Mouse (Mus musculus): ENCODE data around the gene Dcun1d4. TPM values are rescaled to one million over a fixed set of nuclear protein-coding genes. Genes with fewer than 3 reads are reported as not detected.
"Not testable (repeated sequence)": the region's sequence is repeated elsewhere in the genome, so short reads cannot be mapped to it uniquely, and the experiment has no call there.

Gene Dcun1d4
- polyA plus RNA-seq, 1 experiment from 2014 or later: 62.2 TPM

GRCm38 (mm10) chr5:73468462-73469433 is 12.1 kb upstream of the Dcun1d4 start:
- Histone ChIP-seq H3K36me3 (ENCODE audit: control insufficient read depth, insufficient read depth, low read length) (no peaks in the 10 kb centered on the region), H3K27ac (replicated peaks; ENCODE audit: low read depth, low read length) (no peak overlapping the region), H3K4me1 (ENCODE audit: control insufficient read depth, insufficient read depth, low read length) (no peaks in the 10 kb centered on the region), H3K9ac (replicated peaks; ENCODE audit: low read length) (no peak overlapping the region), H3K4me2 (ENCODE audit: low read length) (no peak overlapping the region), H3K27me3 (ENCODE audit: control insufficient read depth, insufficient read depth, low read length) (no peaks in the 10 kb centered on the region), H3K9me3 (ENCODE audit: control insufficient read depth, low read length) (no peaks in the 10 kb centered on the region), H3K4me3 (replicated peaks; ENCODE audit: low read depth, low read length) (no peak overlapping the region)
- 88% methylated on average over 16 of the region's 16 CpGs for WGBS
- ATAC-seq (ENCODE audit: low FRiP score, low TSS enrichment): no peak
- DNase-seq: no peak

DNA sequence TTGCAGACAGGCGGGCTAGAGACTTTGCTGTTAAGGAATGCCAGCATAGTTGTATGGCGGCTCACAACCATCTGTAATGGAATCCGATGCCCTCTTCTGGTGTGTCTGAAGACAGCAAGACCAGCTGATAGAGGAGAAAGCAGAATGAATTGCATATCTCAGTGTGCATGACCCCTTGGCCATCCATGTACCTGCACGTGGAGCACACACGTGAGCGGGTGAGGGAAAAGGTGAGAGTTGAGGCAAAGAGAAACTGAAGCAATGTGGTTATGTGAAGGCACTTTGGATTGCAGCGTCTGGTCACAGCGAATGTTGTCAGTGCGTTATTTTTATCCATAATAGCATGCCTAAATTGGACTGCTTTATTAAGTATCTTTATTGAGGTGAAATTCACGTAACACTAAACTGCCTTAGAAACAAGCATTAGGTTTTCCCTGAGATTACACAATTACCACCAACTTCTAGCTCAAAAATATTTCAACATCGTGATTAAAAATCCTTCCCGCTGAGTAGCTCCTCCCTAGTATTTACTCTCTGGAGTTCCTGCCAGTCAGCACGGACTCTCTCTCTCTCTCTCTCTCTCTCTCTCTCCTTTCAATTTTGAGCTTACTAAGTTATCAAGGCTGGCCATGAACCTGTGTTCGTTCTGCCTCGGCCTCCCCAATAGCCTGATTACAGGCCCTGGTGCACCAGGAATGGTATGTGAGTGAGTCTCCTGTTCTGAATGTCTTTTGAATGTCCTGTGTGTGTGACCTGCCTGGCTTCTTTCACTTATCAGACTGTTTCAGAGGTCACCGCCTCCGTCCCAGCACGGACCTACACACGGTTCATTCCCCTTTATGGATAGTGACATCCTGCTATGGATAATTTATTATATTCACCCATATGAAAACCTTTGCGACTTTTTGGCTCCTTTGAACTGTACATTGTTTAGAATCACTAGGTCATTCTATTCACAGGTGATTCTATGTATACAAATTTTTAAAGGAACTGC is 6.1 kb upstream of the Dcun1d4 start:
- Histone ChIP-seq H3K9ac (replicated peaks; ENCODE audit: low read length) (no peak overlapping the region), H3K36me3 (ENCODE audit: control insufficient read depth, insufficient read depth, low read length) (no peaks in the 10 kb centered on the region), H3K27ac (replicated peaks; ENCODE audit: low read depth, low read length) (no peak overlapping the region), H3K4me2 (ENCODE audit: low read length) (no peak overlapping the region), H3K4me1 (ENCODE audit: control insufficient read depth, insufficient read depth, low read length) (no peaks in the 10 kb centered on the region), H3K27me3 (ENCODE audit: control insufficient read depth, insufficient read depth, low read length) (no peaks in the 10 kb centered on the region), H3K4me3 (replicated peaks; ENCODE audit: low read depth, low read length) (no peak overlapping the region), H3K9me3 (ENCODE audit: control insufficient read depth, low read length) (no peaks in the 10 kb centered on the region)
- DNase-seq: no peak
- 89% methylated on average over 20 of the region's 20 CpGs for WGBS
- ATAC-seq (ENCODE audit: low FRiP score, low TSS enrichment): no peak

DNA sequence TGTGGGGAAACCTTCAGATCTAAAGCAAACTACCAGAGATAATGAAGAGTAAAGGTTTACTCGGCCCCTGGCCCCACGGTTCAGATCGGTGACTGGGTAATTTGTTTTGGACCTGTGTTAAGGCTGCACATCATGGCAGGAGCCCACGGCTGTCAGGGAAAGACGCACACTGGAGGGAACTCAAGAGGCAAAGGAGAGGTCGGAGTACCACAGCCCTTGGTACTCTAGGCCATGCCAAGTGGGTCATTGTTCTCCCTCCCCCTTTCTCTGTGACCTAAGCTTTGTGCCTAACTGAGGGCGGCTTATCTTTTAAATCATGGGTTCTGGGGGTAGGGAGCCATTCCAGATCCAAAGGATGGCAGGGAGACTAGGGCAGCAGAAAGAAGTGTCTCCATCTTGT is 601 bp downstream of the Dcun1d4 start:
- 94% methylated on average over 7 of the region's 7 CpGs for WGBS
- ATAC-seq (ENCODE audit: low FRiP score, low TSS enrichment): no peak

GRCm38 (mm10) chr5:73482381-73482780 is 1.6 kb downstream of the Dcun1d4 start:
- not testable (repeated sequence) for H3K4me2 ChIP-seq (ENCODE audit: low read length); H3K36me3 ChIP-seq (ENCODE audit: control insufficient read depth, insufficient read depth, low read length); H3K4me1 ChIP-seq (ENCODE audit: control insufficient read depth, insufficient read depth, low read length); H3K27ac ChIP-seq (replicated peaks; ENCODE audit: low read depth, low read length); ATAC-seq (ENCODE audit: low FRiP score, low TSS enrichment); H3K9me3 ChIP-seq (ENCODE audit: control insufficient read depth, low read length); H3K27me3 ChIP-seq (ENCODE audit: control insufficient read depth, insufficient read depth, low read length); H3K4me3 ChIP-seq (replicated peaks; ENCODE audit: low read depth, low read length); H3K9ac ChIP-seq (replicated peaks; ENCODE audit: low read length); DNase-seq
- WGBS: 100% methylated on average over 1 of the region's 1 CpGs

More for the DNA sequence above, 601 bp downstream of the Dcun1d4 start:
- no peak for DNase-seq
- Histone ChIP-seq H3K36me3 (ENCODE audit: control insufficient read depth, insufficient read depth, low read length) (no peaks in the 10 kb centered on the region), H3K9ac (replicated peaks; ENCODE audit: low read length) (no peak overlapping the region), H3K4me1 (ENCODE audit: control insufficient read depth, insufficient read depth, low read length) (no peaks in the 10 kb centered on the region), H3K4me2 (ENCODE audit: low read length) (no peak overlapping the region), H3K4me3 (replicated peaks; ENCODE audit: low read depth, low read length) (no peak overlapping the region), H3K27ac (replicated peaks; ENCODE audit: low read depth, low read length) (no peak overlapping the region), H3K9me3 (ENCODE audit: control insufficient read depth, low read length) (no peaks in the 10 kb centered on the region), H3K27me3 (ENCODE audit: control insufficient read depth, insufficient read depth, low read length) (no peaks in the 10 kb centered on the region)

DNA sequence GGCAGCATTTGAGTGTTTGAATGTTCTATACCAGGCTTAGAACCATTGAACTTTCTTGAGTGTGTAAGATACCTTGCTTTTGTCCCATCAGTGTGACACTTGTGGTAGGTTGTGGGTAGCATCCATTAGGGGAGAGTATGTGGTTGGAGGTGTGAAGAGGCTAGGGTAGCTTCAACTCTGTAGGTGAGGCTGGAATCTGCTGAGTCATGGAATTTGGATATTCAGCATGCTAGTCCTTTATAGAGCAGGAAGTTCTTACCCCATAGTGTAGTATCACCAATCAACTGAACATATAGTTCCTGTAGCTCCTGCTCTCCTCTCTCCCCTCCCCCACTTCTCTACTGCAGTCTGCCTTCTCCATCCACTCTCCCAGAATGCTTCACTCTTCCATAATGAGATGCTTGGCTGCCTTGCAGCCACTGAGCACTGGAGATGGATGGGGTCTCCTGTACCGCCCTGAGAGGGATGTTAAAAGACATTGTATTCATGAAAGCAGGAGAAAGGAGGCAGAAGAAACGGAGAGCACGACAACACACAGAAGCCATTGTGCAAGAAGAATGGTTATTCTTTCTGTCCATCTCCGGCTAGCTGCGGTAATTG is 3.3 kb downstream of the Dcun1d4 start:
- Histone ChIP-seq H3K36me3 (ENCODE audit: control insufficient read depth, insufficient read depth, low read length) (no peaks in the 10 kb centered on the region), H3K4me2 (ENCODE audit: low read length) (peak overlapping the region; percentile 22; the same call in 1 of the 2 replicates), H3K4me1 (ENCODE audit: control insufficient read depth, insufficient read depth, low read length) (no peaks in the 10 kb centered on the region), H3K4me3 (replicated peaks; ENCODE audit: low read depth, low read length) (no peak overlapping the region), H3K27me3 (ENCODE audit: control insufficient read depth, insufficient read depth, low read length) (no peaks in the 10 kb centered on the region), H3K27ac (replicated peaks; ENCODE audit: low read depth, low read length) (0 out of 2 replicates have a peak overlapping the region, but pooled peaks have one; percentile 2), H3K9me3 (ENCODE audit: control insufficient read depth, low read length) (no peaks in the 10 kb centered on the region), H3K9ac (replicated peaks; ENCODE audit: low read length) (no peak overlapping the region)
- DNase-seq: peak; percentile 37
- 61% methylated on average over 5 of the region's 5 CpGs for WGBS
- no peak for ATAC-seq (ENCODE audit: low FRiP score, low TSS enrichment)

DNA sequence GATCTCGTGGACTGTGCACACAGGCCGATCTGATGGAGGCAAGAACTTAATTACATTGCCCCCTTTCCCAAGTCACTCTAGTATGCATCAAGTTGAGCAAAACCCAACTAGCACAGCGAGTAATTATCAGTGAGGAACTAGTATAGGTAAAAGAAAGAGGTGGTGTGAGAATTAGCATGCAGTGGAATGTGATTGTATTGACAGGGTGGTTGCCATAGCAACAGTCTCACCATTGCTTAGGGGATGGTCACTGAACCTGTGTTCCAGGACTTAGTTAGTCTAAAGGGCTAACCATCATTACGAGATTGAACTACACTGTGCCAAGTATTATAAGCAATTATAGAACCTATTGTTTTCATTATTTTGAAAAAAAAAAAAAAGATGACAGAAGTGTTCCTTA is 5.7 kb downstream of the Dcun1d4 start:
- WGBS: 45% methylated on average over 4 of the region's 4 CpGs
- H3K27me3 ChIP-seq (ENCODE audit: control insufficient read depth, insufficient read depth, low read length): no peaks in the 10 kb centered on the region
- no peak overlapping the region for H3K4me3 ChIP-seq (replicated peaks; ENCODE audit: low read depth, low read length)
- no peak overlapping the region for H3K4me2 ChIP-seq (ENCODE audit: low read length)
- H3K9ac ChIP-seq (replicated peaks; ENCODE audit: low read length): no peak overlapping the region
- no peaks in the 10 kb centered on the region for H3K36me3 ChIP-seq (ENCODE audit: control insufficient read depth, insufficient read depth, low read length)
- peak; percentile 39 for DNase-seq
- no peaks in the 10 kb centered on the region for H3K9me3 ChIP-seq (ENCODE audit: control insufficient read depth, low read length)
- peaks cover 5% of the 10 kb centered on the region for H3K4me1 ChIP-seq (ENCODE audit: control insufficient read depth, insufficient read depth, low read length)
- no peak overlapping the region for H3K27ac ChIP-seq (replicated peaks; ENCODE audit: low read depth, low read length)
- ATAC-seq (ENCODE audit: low FRiP score, low TSS enrichment): no peak

DNA sequence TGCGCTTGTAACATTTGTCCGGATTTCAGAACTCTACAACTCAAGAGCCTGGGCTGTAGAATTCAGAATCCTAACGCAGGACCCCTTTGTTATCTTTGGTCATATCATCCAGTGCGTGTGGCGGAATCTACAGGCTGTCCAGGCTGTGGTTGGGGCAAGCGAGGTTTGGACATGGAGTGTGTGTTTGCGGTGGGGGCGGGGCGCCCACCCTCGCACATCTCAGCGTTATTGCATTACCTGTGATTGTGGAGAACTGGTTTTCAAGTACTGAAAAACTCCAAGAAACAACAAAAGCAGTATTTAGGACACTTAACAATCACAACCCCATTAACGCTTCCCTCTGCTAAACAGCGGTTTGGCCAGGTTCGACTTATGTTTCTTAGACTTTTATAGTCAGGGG is 9.1 kb downstream of the Dcun1d4 start:
- H3K36me3 ChIP-seq (ENCODE audit: control insufficient read depth, insufficient read depth, low read length): no peaks in the 10 kb centered on the region
- WGBS: 4% methylated on average over 14 of the region's 14 CpGs
- peaks cover 11% of the 10 kb centered on the region for H3K4me1 ChIP-seq (ENCODE audit: control insufficient read depth, insufficient read depth, low read length)
- peak overlapping the region; percentile 83 for H3K27ac ChIP-seq (replicated peaks; ENCODE audit: low read depth, low read length)
- no peak for ATAC-seq (ENCODE audit: low FRiP score, low TSS enrichment)
- no peak for DNase-seq
- peak overlapping the region; percentile 66 for H3K9ac ChIP-seq (replicated peaks; ENCODE audit: low read length)
- H3K9me3 ChIP-seq (ENCODE audit: control insufficient read depth, low read length): no peaks in the 10 kb centered on the region
- H3K4me2 ChIP-seq (ENCODE audit: low read length): peak overlapping the region; percentile 84
- peak overlapping the region; percentile 78 for H3K4me3 ChIP-seq (replicated peaks; ENCODE audit: low read depth, low read length)
- no peaks in the 10 kb centered on the region for H3K27me3 ChIP-seq (ENCODE audit: control insufficient read depth, insufficient read depth, low read length)

DNA sequence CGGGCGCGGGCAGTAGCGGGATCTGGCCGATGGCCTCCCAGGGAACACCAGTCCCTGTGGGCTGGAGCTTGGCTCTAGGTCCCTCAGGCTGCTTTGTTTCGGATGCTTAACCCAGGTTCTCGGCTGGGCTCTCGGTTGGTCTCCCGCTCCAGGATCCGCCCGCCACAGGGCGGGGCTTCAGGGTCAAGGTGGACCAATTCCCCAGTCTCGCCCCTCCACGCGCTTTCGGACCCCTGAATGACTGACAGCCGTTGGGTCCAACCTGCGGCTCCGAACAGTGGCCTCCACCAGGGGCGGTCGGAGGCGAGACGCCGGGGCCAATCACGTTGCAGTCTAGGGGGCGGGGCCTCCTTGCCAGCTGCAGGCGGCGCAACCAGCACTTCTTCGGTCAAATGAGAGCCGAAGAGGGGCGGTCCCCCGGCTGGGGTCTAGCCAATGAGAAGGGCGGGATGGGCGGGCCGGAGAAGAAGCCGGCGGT is 9.8 kb downstream of the Dcun1d4 start:
- ATAC-seq (ENCODE audit: low FRiP score, low TSS enrichment): peak; percentile 97
- WGBS: under 1% methylated on average over 37 of the region's 37 CpGs

More for the DNA sequence above, 9.8 kb downstream of the Dcun1d4 start:
- DNase-seq: peak; percentile 99
- peak overlapping the region; percentile 84 for H3K4me2 ChIP-seq (ENCODE audit: low read length)
- H3K36me3 ChIP-seq (ENCODE audit: control insufficient read depth, insufficient read depth, low read length): no peaks in the 10 kb centered on the region
- peak overlapping the region; percentile 78 for H3K4me3 ChIP-seq (replicated peaks; ENCODE audit: low read depth, low read length)
- peaks cover 11% of the 10 kb centered on the region for H3K4me1 ChIP-seq (ENCODE audit: control insufficient read depth, insufficient read depth, low read length)
- no peaks in the 10 kb centered on the region for H3K9me3 ChIP-seq (ENCODE audit: control insufficient read depth, low read length)
- H3K27ac ChIP-seq (replicated peaks; ENCODE audit: low read depth, low read length): peak overlapping the region; percentile 94
- H3K9ac ChIP-seq (replicated peaks; ENCODE audit: low read length): peak overlapping the region; percentile 66
- no peaks in the 10 kb centered on the region for H3K27me3 ChIP-seq (ENCODE audit: control insufficient read depth, insufficient read depth, low read length)

Measured in midbrain, embryonic 14.5 days (tissue).